In genomic region chr7:71355596-71355995, GRCm38 (mm10) we compare ENCODE assay signal across 28 mouse cellular contexts. TPM values are rescaled to one million over a fixed set of nuclear protein-coding genes. Genes with fewer than 3 reads are reported as not detected.
DNase-seq lines count a peak whose midpoint lies in the region; ATAC-seq and TF ChIP-seq lines count a peak whose summit lies in the region.
"Had no signal": no experiment of that assay in that cellular context is flagged by ENCODE, and none has a peak within 500 bp of the region (broad histone marks: within the 10 kb centered on the region; RNA-seq: fewer than 3 reads in every experiment).

No protein-coding gene starts in this region.

- H3K4me1 ChIP-seq in kidney, postnatal 0 days (replicated peaks; ENCODE audit: insufficient read depth, low read length): no peaks in the 10 kb centered on the region
- H3K4me1 ChIP-seq in lung, embryonic 16.5 days (replicated peaks; ENCODE audit: control insufficient read depth, insufficient read depth, low read length): no peaks in the 10 kb centered on the region; the same call in 1 of the 2 replicates
- no peaks in the 10 kb centered on the region for H3K4me1 ChIP-seq in stomach, embryonic 15.5 days
- H3K4me1 ChIP-seq: heart, embryonic 15.5 days; liver, embryonic 12.5 days had no signal

- no peak for TF ChIP-seq CTCF in kidney, postnatal 0 days (IDR thresholded peaks at IDR 0.05; ENCODE audit: low read depth)

- no peaks in the 10 kb centered on the region for H3K27me3 ChIP-seq in kidney, postnatal 0 days (ENCODE audit: insufficient read depth, low read length)
- H3K27me3 ChIP-seq in lung, embryonic 16.5 days (ENCODE audit: control insufficient read depth, insufficient read depth, low read depth, low read length): no peaks in the 10 kb centered on the region
- H3K27me3 ChIP-seq in stomach, embryonic 15.5 days (replicated peaks): no peaks in the 10 kb centered on the region
- H3K27me3 ChIP-seq: heart, embryonic 15.5 days; hindbrain, embryonic 13.5 days; liver, embryonic 12.5 days had no signal

- no peak overlapping the region for H3K4me2 ChIP-seq in kidney, postnatal 0 days (ENCODE audit: low read length)
- no peak overlapping the region for H3K4me2 ChIP-seq in lung, embryonic 16.5 days (ENCODE audit: low read depth, low read length)
- H3K4me2 ChIP-seq in stomach, embryonic 15.5 days: no peak overlapping the region
- H3K4me2 ChIP-seq: heart, embryonic 15.5 days; hindbrain, embryonic 13.5 days; limb, embryonic 13.5 days; liver, embryonic 12.5 days had no signal

- no peaks in the 10 kb centered on the region for H3K9me3 ChIP-seq in kidney, postnatal 0 days (replicated peaks; ENCODE audit: low read length)
- H3K9me3 ChIP-seq in lung, embryonic 16.5 days (ENCODE audit: control insufficient read depth, low read length): no peaks in the 10 kb centered on the region
- H3K9me3 ChIP-seq in stomach, embryonic 15.5 days: no peaks in the 10 kb centered on the region
- H3K9me3 ChIP-seq: forebrain, embryonic 10.5 days; heart, embryonic 15.5 days; hindbrain, embryonic 13.5 days; limb, embryonic 13.5 days; liver, embryonic 12.5 days had no signal

- H3K4me3 ChIP-seq in kidney, postnatal 0 days (replicated peaks; ENCODE audit: low read depth, low read length): no peak overlapping the region
- H3K4me3 ChIP-seq in lung, embryonic 16.5 days (ENCODE audit: low read length): no peak overlapping the region
- H3K4me3 ChIP-seq in stomach, embryonic 15.5 days (replicated peaks): no peak overlapping the region
- H3K4me3 ChIP-seq: forebrain, embryonic 10.5 days; gastrocnemius, adult 2 months; heart, embryonic 15.5 days; hindbrain, embryonic 13.5 days; limb, embryonic 13.5 days; liver, embryonic 12.5 days had no signal

- WGBS in kidney, postnatal 0 days: 60% methylated on average over 5 of the region's 5 CpGs
- WGBS in lung, embryonic 16.5 days: 51% methylated on average over 5 of the region's 5 CpGs
- 39% methylated on average over 5 of the region's 5 CpGs for WGBS in stomach, embryonic 15.5 days

- no peak overlapping the region for H3K27ac ChIP-seq in kidney, postnatal 0 days
- H3K27ac ChIP-seq in lung, embryonic 16.5 days (ENCODE audit: low read length): 0 out of 2 replicates have a peak overlapping the region, but pooled peaks have one; percentile 16
- H3K27ac ChIP-seq in stomach, embryonic 15.5 days: 0 out of 2 replicates have a peak overlapping the region, but pooled peaks have one; percentile 16
- H3K27ac ChIP-seq: forebrain, embryonic 10.5 days; gastrocnemius, adult 2 months; heart, embryonic 15.5 days; hindbrain, embryonic 13.5 days; limb, embryonic 13.5 days; liver, embryonic 12.5 days had no signal

- no peak for ATAC-seq in kidney, postnatal 0 days (replicated peaks; ENCODE audit: low FRiP score, low read depth)
- peak; percentile 81 for ATAC-seq in lung, embryonic 16.5 days (ENCODE audit: low read depth)
- ATAC-seq in stomach, embryonic 15.5 days (ENCODE audit: insufficient read depth, low FRiP score, low read depth): no peak
- no peak for ATAC-seq in cerebellum, adult (ENCODE audit: insufficient number of reproducible peaks, low FRiP score, low TSS enrichment)
- ATAC-seq: liver, embryonic 12.5 days had no signal

- no peak overlapping the region for H3K9ac ChIP-seq in kidney, postnatal 0 days (ENCODE audit: low read depth, low read length)
- no peak overlapping the region for H3K9ac ChIP-seq in lung, embryonic 16.5 days (ENCODE audit: low read length)
- H3K9ac ChIP-seq in stomach, embryonic 15.5 days: no peak overlapping the region
- H3K9ac ChIP-seq: heart, embryonic 15.5 days; hindbrain, embryonic 13.5 days; limb, embryonic 13.5 days; liver, embryonic 12.5 days had no signal

- H3K36me3 ChIP-seq in kidney, postnatal 0 days (ENCODE audit: insufficient read depth, low read length): no peaks in the 10 kb centered on the region
- H3K36me3 ChIP-seq in lung, embryonic 16.5 days (ENCODE audit: control insufficient read depth, insufficient read depth, low read length): no peaks in the 10 kb centered on the region
- H3K36me3 ChIP-seq in stomach, embryonic 15.5 days: no peaks in the 10 kb centered on the region
- H3K36me3 ChIP-seq: forebrain, embryonic 10.5 days; heart, embryonic 15.5 days; hindbrain, embryonic 13.5 days; limb, embryonic 13.5 days; liver, embryonic 12.5 days had no signal

- DNase-seq in adrenal gland, adult 2 months: peak; percentile 32
- DNase-seq in adrenal gland, postnatal 25 days: no peak
- DNase-seq in kidney, postnatal 0 days (ENCODE audit: low spot score): peak; percentile 75
- no peak for DNase-seq in kidney, adult 11 months
- DNase-seq in lung, adult 18-20 months: no peak
- DNase-seq: cerebellum, adult 18-20 months; cerebellum, postnatal 14 days; gastrocnemius, adult 2 months; heart, postnatal 36 days; layer of hippocampus, adult 9-11 months; midbrain, embryonic 14.5 days; thymus, adult 2 months; thymus, postnatal 4 days had no signal

RNA-seq across cellular contexts. Expression of gene Gm10295, which starts 4.3 kb away (rescaled TPM):
- not detected for total RNA-seq in adrenal gland, adult 2 months (2021)
- not detected in 2 replicates for polyA plus RNA-seq in adrenal gland, adult 2 months (2012; rRNA removed)
- not detected in 2 replicates for total RNA-seq in adrenal gland, postnatal 25 days (2021)
- not detected in 2 replicates for polyA plus RNA-seq in kidney, postnatal 0 days (2015; fragmentation: Nextera tagmentation; extraction: Ambion mirVana)
- 0.05 TPM in 1 of 2 replicates, not detected in the other for polyA plus RNA-seq in lung, embryonic 16.5 days (2015; fragmentation: Nextera tagmentation; extraction: Ambion mirVana)
- polyA plus RNA-seq in stomach, embryonic 15.5 days (2015; fragmentation: Nextera tagmentation; extraction: Ambion mirVana): not detected in 2 replicates
- total RNA-seq: gastrocnemius, adult 2 months; heart, postnatal 36 days; left cerebral cortex, adult 18-20 months; left cerebral cortex, postnatal 25 days; megakaryocyte-erythroid progenitor cell, adult 5-6 weeks had no signal
- polyA plus RNA-seq: embryonic facial prominence, embryonic 11.5 days; forebrain, embryonic 10.5 days; gonadal fat pad, adult 2 months; heart, embryonic 15.5 days; hindbrain, embryonic 13.5 days; large intestine, adult 2 months; limb, embryonic 13.5 days; liver, embryonic 12.5 days; midbrain, embryonic 14.5 days; neural tube, embryonic 11.5 days; thymus, adult 2 months had no signal

Comparison
In these comparisons a context has a peak if more than half of its experiments do, and no peak if none do; other contexts are left out.
1. DNase-seq: peak in adrenal gland, adult 2 months (single experiment) and kidney, postnatal 0 days (single experiment); none in adrenal gland, postnatal 25 days (single experiment), kidney, adult 11 months (single experiment) and lung, adult 18-20 months (0 of 2).